Mouse (Mus musculus) monocyte, adult 5-6 weeks (primary cell): ENCODE data around the gene Ethe1. TPM values are rescaled to one million over a fixed set of nuclear protein-coding genes. Genes with fewer than 3 reads are reported as not detected.
"Not testable (repeated sequence)": the region's sequence is repeated elsewhere in the genome, so short reads cannot be mapped to it uniquely, and the experiment has no call there.

Source experiments
- ATAC-seq: fragments of 153-309, 156-312 bp; replicated peaks from 2 replicates; pipeline ENCODE4 v1.8.0; 2017; ENCODE audit warnings: mild to moderate bottlenecking; ENCODE audit not compliant: low TSS enrichment, insufficient number of reproducible peaks, severe bottlenecking, poor library complexity, low FRiP score
- total RNA-seq: library from RNA; stranded (forward); fragments of 200-1000, 200-491, 200-594 nt; gene quantifications from 3 replicates; pipeline ENCODE4 v1.2.3, GENCODE M21; 2017

Gene Ethe1
- total RNA-seq, 1 experiment from 2014 or later: 4.8 TPM

DNA sequence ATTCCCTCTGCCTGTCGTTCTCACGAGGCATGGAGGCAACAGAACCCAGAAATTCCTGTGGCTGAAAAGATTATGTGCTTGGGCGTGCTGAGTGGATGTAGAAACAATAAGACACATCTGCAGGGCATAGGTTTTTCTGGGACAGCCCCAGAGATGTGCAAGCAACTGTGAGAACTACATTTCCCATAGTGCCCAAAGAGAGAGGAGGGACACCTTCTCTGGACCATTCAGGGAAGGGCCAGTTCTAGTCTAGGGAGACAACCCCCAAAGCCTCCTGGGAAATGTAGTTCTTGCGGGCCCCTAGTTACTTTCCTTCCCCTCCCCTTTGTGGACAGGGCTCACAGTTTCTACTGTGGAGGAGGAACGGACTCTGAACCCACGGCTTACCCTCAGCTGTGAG, 20.7 kb downstream of the Ethe1 start:
- peak; percentile 83 for ATAC-seq

DNA sequence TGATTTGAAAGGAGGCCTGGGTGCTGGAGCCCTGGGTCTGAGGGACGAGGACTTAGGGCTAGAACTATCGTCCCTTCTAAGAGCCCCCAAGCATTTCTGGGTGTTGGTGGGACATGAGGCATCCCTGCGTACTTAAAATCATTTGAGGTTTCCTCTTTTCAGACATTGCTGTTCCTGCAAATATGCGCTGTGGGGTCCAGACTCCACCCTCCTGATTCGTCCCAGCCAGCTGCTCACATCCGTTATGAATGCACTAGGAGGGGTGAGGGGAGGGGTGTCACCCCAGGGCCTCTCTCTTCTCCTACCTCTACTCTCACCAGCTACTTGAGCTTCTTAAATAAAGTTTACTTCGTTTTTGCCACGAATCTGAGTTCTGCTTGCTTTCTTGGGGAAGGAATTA, 21.2 kb downstream of the Ethe1 start:
- ATAC-seq: 0 out of 2 replicates have a peak, but pooled peaks have one; percentile 0

DNA sequence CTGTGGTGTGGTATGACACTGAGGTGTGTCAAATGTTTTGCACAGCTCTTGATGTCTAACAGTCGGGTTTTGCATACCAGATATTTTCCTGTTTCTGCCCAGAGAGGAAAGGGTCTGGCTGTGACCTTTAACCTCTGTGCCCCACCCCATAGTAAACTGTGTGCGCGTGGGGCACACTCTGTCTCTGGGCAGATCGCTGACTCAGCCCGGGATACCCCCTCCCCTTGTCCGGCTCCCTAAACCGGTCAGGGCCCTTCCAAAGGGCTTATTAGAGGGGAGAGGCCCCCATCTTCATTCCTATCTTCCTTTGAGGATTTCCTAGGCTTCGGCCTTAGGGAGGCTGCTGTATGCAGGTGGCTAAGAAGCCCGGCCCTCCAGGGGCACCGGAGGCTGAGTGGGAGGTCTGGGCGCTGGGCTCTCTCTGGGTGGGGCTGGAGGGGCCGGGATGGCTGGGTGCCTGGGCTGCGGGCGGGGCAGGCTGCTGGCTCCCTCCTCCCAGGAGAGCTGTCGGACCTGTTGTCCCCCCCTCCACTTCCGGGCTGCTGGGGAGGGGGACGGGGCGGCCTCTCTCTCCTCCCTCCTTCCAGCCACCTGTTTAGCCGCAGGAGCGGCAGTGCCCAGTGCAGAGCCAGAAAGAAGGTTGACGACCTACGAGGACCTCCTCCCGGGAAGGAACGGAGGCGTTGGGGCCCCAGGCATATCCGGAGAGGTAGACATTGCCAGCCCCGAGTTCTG, 23.0 kb downstream of the Ethe1 start, which contains the start of gene Phldb3:
Gene Phldb3 (plus strand): TSS at position 620 of the 735 bp plus-strand sequence.
- ATAC-seq: no peak

DNA sequence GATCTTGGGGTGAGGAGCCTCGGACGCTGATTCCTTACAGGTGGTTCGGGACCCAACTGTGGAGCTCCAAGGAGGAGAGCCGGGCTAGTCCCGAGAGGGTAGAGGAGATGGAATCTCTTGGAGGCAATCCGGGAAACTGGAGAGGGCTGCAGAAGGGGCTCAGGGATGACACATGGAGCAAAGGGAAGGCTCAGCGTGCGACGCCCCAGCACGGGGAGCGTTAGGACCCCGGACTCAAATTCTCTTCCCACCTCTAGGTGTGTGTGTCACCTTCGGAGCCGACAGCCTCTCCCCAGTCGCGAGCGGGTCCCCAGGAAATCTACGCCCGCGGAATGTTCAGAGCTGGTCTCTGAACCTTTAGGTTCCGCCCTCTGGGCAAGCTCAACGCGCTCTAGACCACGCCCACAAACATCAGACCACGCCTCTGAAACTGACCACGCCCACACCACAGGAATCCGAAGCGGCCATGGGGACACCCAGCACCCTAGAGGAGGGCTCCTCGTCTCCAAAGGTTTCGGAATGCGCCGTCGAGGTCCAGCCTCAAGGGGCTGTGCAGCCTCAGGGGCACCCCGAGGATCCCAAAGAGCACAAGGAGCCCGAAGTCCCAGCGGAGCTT, 23.6 kb downstream of the Ethe1 start:
- ATAC-seq: peak; percentile 83

DNA sequence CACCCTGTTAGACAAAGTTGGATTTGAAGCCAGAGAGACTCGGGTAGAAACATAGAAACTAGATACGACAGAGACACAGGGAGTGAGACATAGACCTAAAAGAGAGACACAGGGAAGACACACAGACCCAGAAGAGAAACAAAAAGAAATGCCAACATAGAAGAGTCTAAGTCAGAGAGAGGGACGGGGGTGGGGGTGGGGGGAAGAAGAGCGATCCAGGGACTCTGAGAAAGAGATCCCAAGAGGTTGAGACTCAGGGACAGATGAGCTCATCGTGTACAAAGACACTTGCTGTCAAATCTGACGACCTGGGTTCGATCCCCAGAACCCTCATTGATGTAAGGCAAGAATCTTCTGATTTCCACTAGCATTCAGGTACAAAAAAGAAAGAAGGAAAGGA, 24.4 kb downstream of the Ethe1 start:
- ATAC-seq: no peak

DNA sequence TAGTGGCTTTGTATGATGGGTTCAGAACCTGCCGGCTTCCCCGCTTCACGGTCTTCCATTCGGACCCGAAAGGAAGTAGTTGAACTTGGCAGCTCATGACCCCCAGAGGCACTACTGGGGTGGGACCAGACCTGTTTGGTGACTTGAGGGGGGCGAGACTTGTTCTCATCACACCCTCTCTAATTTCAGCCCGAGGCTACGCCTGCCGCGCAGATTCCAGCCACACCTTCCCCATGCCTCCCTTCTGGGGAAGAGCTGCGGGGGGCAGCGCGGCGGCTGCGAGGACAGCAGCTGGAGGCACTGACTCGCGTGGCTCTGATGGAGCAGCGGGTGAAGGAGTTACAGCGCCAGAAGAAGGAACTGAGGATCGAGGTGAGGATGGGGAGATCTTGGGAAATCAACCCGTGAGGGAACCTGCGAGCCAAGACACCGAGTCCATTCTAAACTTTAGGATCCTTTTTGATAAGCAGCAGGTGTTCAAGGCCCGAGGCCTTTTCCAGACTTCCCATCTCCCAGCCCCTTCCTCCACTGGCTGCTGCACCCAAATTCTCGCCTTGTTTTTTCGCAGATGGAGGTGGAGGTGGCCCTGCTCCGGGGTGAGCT, 25.1 kb downstream of the Ethe1 start:
- no peak for ATAC-seq

DNA sequence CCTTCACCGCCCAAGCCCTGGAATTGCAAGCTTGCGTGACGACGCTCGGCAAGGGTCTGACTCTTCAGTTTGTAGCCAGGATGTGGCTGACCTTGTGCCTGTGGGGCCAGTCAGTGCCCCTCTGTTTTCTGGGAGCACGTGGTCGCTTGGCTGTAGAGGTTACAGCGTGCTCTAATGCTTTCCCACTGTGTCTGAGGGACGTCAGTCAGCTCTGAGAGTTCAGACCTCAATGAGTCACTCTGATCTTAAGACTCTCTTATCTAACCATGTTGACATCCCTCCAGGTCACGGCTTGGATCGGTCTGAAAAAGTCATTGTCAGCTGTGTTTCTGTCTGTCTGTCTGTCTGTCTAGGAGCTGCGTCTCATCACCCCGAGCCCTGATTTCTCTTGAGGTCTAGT, 27.5 kb downstream of the Ethe1 start:
- no peak for ATAC-seq

DNA sequence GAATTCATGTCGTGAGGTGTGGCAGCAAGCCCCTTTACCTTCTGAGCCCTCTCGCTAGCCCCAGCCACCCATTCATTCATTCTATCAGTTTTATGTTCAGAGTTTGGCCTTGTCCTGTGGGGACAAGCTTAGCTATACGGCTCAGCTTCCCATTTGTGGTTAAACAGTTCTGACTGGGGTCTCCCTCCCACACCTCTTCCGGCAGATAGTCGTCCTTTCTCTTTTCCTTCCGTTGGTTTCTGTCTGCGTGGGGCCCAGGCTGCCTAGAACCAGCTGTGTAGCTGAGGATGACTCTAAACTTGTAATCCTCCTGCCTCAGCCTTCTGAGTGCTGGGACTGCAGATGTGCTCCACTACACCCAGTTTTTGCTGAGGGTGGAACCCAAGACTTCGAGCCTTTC, 30.4 kb downstream of the Ethe1 start:
- no peak for ATAC-seq

DNA sequence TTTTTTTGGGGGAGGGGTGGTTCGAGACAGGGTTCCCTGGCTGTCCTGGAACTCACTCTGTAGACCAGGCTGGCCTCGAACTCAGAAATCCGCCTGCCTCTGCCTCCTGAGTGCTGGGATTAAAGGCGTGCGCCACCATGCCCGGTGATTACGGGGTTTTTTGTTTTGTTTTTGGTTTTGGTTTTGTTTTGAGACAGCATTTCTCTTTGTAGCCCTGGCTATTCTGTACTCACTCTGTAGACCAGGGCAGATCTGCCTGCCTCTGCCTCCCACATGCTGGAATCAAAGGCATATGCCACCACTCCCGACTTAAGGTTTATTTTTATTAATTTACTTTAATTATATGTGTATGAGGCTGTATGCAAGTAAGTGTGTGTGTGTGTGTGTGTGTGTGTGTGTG, 31.0 kb downstream of the Ethe1 start:
- not testable (repeated sequence) for ATAC-seq

DNA sequence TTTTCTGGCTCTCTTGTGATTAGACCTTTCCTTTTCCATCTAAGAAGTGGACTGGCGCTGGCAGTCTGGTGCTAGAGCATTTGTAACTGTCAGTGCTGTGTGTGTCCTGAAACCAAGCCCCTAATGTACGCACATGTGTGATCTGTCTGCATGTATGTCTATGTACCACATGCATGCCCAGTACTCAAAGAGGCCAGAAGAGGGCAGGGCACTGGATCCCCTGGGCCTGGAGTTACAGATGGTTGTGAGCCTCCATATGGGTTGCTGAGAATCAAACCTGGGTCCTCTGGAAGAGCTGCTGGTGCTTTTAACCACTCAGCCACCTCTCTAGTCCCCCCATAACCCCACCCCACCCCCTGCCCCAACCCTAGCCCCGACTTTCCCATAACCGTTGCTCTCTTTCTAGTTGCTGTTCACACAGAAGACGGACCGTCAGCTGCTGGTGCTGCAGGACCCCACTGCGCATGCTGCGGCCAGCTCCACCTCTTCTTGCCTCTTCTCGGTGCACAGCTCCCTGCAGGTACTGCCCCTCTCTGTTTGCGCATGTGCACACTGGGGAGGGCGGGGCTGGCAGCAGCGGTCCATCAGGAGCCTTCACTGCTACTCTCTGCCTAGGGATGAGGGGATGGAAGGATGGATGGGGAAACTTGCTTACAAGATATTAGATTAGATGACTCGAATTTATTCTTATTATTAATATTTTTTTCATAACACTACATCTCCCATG, 32.5 kb downstream of the Ethe1 start:
- no peak for ATAC-seq

DNA sequence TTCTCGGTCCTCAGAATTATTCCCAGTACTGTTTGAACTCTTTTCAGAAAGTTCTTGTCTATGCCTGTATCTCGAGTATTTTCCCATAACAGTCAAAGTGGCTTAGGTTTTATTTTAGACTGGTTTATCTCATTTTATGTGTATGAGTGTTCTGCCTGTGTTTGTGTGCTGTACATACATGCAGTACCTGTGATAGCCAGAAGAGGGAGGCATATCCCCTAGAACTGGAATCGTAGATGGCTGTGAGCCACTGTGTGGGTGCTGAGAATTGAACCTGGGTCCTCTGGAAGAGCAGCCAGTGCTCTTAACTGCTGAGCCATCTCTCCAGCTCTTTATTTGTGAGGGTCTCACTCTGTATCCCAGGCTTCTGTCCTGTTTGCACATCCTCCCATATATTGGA, 33.9 kb downstream of the Ethe1 start:
- no peak for ATAC-seq

DNA sequence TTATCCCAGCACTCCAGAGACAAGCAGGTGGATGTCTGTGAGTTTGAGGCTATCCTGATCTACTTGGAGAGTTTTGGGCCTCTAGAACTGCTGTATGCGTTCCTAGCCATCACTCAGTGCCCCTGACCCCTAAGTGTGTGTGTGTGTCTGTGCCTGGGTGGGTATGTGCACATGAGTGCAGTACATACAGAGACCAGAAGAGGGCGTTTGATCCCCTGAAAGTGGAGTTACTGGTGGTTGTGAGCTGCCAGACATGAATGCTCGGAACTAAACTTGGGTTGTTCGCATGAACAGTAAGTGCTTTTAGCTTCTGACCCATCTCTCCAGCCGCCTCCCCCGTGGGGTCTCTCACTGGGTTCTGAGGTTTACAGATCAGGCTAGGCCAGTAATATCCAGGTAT, 35.6 kb downstream of the Ethe1 start:
- no peak for ATAC-seq

DNA sequence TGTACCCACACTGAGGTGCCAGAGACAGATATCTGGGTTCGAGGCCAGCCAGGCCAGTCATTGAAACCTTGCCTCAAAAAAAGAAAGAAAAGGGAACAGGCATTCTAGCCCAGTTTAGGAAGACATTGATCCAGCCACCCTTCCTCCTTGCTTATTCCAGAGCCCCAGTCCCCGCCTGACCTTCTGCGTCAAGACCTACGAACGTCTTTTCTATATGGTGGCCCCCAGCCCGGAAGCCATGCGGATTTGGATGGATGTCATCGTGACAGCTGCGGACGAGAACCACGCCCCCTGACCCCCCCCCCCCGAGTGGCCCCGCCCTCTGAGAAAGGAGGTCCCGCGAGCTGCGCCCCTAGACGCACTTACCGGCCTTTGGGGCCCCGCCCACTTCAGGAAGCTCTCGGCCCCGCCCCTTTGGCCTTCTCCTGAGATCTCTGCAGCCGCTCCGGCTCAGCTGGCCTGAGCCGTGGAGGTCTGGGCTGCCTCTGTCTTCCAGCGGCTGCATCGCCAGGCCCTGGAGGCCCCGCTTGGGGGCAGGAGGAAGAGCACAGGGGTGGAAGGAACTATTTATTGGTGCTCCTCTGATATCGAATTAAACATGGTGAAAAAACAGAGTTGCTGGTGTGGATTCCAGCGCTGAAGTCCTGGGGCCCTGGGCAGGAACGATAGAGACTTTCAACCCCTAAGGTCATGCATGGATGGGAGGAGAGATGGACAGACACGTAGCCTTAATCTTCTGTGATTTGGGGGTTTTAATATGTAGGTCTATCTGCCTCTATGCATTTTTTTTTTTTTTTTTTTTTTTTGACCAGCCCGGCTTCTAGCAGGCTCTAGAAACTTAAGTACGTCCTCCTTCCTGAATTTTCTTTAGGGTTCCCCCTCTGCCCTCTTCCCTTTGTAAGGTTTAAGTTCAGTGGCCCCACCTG, 41.6 kb downstream of the Ethe1 start:
- ATAC-seq: peak; percentile 83

DNA sequence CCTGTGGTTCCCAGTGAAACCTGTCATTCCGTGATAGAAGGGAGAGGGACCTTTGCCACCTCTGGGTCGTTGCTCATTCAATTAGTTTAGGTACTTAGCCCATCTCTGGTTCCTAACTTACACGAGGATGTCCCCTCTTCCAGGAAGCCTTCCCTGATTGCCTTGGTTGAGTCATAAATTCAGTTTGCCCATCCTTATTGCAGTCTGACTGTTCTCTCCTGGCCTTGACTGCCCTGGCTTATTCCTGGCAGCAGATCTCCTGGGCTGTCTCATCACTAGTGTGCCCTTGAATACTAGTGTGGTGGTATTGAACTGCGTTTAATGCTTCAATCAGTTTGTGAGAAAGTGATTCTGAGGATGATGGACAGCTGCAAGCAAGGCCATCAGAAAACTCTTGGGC, 42.3 kb downstream of the Ethe1 start:
- no peak for ATAC-seq

DNA sequence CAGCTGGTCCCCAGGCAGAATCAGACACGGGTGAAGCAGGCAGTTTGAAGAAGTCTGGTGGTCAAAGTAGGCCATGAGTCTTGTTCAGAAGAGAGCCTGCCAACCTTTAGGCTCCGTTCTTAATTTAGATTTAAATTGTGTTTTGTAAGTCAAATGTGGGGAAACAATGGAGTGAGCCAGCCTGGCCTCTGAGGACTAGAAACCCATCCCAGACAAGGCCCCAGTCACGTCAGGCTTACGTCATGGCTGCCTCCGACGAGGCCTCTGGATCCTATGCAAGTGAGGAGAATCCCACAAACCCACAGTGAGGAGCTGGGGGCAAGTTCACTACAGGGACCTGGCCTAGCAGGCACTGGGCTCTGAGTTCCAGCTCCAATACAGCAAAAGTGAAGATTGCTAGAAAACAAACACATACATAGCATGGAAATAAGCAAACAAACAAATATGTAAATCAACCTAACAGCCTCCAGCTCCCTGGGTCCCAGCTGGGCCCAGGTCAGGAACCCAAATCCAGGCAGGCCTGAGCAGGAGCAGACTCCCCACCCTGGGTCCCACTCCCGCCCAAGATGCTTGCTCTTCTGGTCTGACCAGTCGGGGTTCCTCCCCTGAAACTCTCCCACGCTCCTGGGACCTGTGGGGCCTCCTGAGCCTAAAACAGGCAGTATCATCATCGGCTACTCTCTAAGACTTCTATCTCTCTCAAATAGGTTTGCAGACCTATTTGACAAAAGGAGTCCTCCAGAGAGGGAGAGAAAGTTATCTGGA, 43.0 kb downstream of the Ethe1 start:
- no peak for ATAC-seq

DNA sequence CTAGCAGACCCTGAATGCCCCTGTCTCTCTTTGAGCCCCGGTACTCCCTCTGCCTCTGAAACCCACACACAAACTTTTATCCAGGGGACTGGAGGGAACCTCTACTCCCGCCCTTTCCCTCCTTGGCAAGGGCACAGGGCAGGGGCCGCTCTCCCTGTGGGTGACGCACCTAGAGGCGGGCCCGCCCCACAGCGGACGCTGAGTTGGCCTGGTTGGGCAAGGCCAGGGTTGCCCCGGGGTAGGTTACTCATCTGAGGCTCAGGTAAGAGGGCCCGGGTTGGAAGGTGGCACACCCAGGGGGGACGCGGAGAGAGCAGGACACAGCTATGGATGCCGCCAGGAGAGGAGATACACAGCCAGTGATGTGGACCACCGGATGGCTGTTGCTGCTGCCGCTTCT, 48.9 kb downstream of the Ethe1 start, which contains the start of gene Lypd3:
Gene Lypd3 (plus strand): TSS at position 287 of the 400 bp plus-strand sequence.
- no peak for ATAC-seq

DNA sequence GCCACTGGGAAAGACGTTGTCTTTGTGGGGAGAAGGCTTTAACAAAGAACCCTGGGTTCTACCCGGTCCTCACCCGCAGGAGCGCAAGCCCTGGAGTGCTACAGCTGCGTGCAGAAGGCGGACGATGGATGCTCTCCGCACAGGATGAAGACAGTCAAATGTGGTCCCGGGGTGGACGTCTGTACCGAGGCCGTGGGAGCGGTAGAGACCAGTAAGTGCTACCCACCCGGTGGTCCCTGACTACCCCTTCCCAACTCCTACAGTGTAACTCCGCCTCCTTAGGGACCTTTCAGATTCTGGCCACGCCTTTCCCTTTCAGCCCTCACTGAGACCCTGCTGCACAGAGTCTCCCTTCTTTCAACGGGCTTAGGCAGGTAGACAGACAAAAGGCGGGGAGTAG, 49.7 kb downstream of the Ethe1 start:
- ATAC-seq: no peak
